Mouse (Mus musculus): Measurements from ENCODE around the gene Arpin. TPM values are rescaled to one million over a fixed set of nuclear protein-coding genes. Genes with fewer than 3 reads are reported as not detected.

Gene Arpin
- total RNA-seq (2021): 10 to 100 TPM; 12.0 to 13.4 TPM

- DNase-seq: peak; percentile 44 to 46
Observed at GRCm38 (mm10) chr7:79934862-79935510, at the start of gene Arpin. TSS of gene Arpin (minus strand) at chr7:79935359.

- no peak for DNase-seq
Observed at GRCm38 (mm10) chr7:79975316-79975715, 40.2 kb upstream of the Arpin start.

GRCm38 (mm10) chr7:79972195-79972594 lies 37.0 kb upstream of the Arpin start:
- DNase-seq: no peak

- DNase-seq: no peak
Observed at GRCm38 (mm10) chr7:79970336-79970735, 35.2 kb upstream of the Arpin start.

GRCm38 (mm10) chr7:79968326-79968725 lies 33.2 kb upstream of the Arpin start:
- no peak for DNase-seq

- DNase-seq: no peak
Observed at GRCm38 (mm10) chr7:79961600-79961999, 26.4 kb upstream of the Arpin start.

- DNase-seq: no peak
Observed at GRCm38 (mm10) chr7:79956131-79956530, 21.0 kb upstream of the Arpin start.

GRCm38 (mm10) chr7:79954890-79955289 lies 19.7 kb upstream of the Arpin start:
- no peak for DNase-seq

GRCm38 (mm10) chr7:79951038-79951437 lies 15.9 kb upstream of the Arpin start:
- DNase-seq: no peak

- DNase-seq: no peak
Observed at GRCm38 (mm10) chr7:79950236-79950635, 15.1 kb upstream of the Arpin start.

- DNase-seq: no peak
Observed at GRCm38 (mm10) chr7:79935511-79936205, 499 bp upstream of the Arpin start.

GRCm38 (mm10) chr7:79934461-79934860 lies 698 bp downstream of the Arpin start:
- no peak for DNase-seq

GRCm38 (mm10) chr7:79928516-79929052 lies 6.6 kb downstream of the Arpin start:
- DNase-seq: no peak

GRCm38 (mm10) chr7:79920344-79920983 lies 14.7 kb downstream of the Arpin start, which contains the start of gene Ap3s2:
TSS of gene Ap3s2 (minus strand) at chr7:79920649.
- DNase-seq: peak; percentile 89 to 91

- DNase-seq: no peak
Observed at GRCm38 (mm10) chr7:79914556-79914955, 20.6 kb downstream of the Arpin start.

GRCm38 (mm10) chr7:79907356-79907755 lies 27.8 kb downstream of the Arpin start:
- DNase-seq: no peak

- DNase-seq: no peak
Observed at GRCm38 (mm10) chr7:79906914-79907313, 28.2 kb downstream of the Arpin start.

- DNase-seq: no peak
Observed at GRCm38 (mm10) chr7:79905193-79905592, 30.0 kb downstream of the Arpin start.

- no peak for DNase-seq
Observed at GRCm38 (mm10) chr7:79903160-79903792, 31.9 kb downstream of the Arpin start.

GRCm38 (mm10) chr7:79900753-79901152 lies 34.4 kb downstream of the Arpin start:
- no peak for DNase-seq

- DNase-seq: no peak
Observed at GRCm38 (mm10) chr7:79895225-79895624, 39.9 kb downstream of the Arpin start.

- no peak for DNase-seq
Observed at GRCm38 (mm10) chr7:79894790-79895189, 40.4 kb downstream of the Arpin start.

Measured in layer of hippocampus, postnatal 36 days (tissue).